Mouse (Mus musculus) embryonic facial prominence, embryonic 15.5 days (tissue): ENCODE measurements around the gene H3f3b. TPM values are rescaled to one million over a fixed set of nuclear protein-coding genes. Genes with fewer than 3 reads are reported as not detected.
"Not testable (repeated sequence)": the region's sequence is repeated elsewhere in the genome, so short reads cannot be mapped to it uniquely, and the experiment has no call there.

Experiments
- ATAC-seq: fragments of 200-750 bp; cut with Nextera tagmentation; 2 replicates; pipeline ENCODE4 v1.8.0; 2017; ENCODE audit warnings: low read depth, moderate TSS enrichment; ENCODE audit not compliant: insufficient number of reproducible peaks, low FRiP score, low TSS enrichment
- H3K27ac ChIP-seq: fragments of 300-500 bp; sonication (generic); replicated peaks from 2 replicates; pipeline ENCODE4 v1.5.1; 2015; ENCODE audit warnings: mild to moderate bottlenecking, inconsistent platforms
- H3K27me3 ChIP-seq: fragments of 300-500 bp; sonication (generic); 2 replicates; pipeline ENCODE4 v1.6.1; 2015; ENCODE audit warnings: inconsistent platforms
- H3K36me3 ChIP-seq: fragments of 300-500 bp; sonication (generic); 2 replicates; pipeline ENCODE4 v1.6.1; 2015; ENCODE audit warnings: mild to moderate bottlenecking, inconsistent platforms
- H3K4me1 ChIP-seq: fragments of 300-500 bp; sonication (generic); 2 replicates; pipeline ENCODE4 v1.6.1; 2015; ENCODE audit warnings: inconsistent platforms
- H3K4me2 ChIP-seq: fragments of 300-500 bp; sonication (generic); replicated peaks from 2 replicates; pipeline ENCODE4 v1.6.1; 2015; ENCODE audit warnings: mild to moderate bottlenecking, inconsistent platforms
- H3K4me3 ChIP-seq: fragments of 300-500 bp; sonication (generic); replicated peaks from 2 replicates; pipeline ENCODE4 v1.5.1; 2015; ENCODE audit warnings: mild to moderate bottlenecking, inconsistent platforms
- H3K9ac ChIP-seq: fragments of 300-500 bp; sonication (generic); 2 replicates; pipeline ENCODE4 v1.6.1; 2015; ENCODE audit warnings: inconsistent platforms
- H3K9me3 ChIP-seq: fragments of 300-500 bp; sonication (generic); replicated peaks from 2 replicates; pipeline ENCODE4 v1.6.1; 2016; ENCODE audit warnings: inconsistent platforms
- WGBS: fragments of 180-500 bp; shearing (Covaris S2); methylation state at CpG from one replicate; pipeline ENCODE4 v1.1.7; 2015; 5-methylcytosine and 5-hydroxymethylcytosine counted together
- polyA plus RNA-seq: library from polyadenylated mRNA; unstranded; fragments of >200 nt; fragmentation: Nextera tagmentation; extraction: Ambion mirVana; gene quantifications from 2 replicates; pipeline ENCODE4 v1.2.1, GENCODE M21; 2015

Gene H3f3b
- polyA plus RNA-seq, 1 experiment from 2014 or later: 1,738 TPM

GRCm38 (mm10) chr11:116029086-116029865, 1.5 kb upstream of the H3f3b start:
- Histone ChIP-seq H3K4me1 (peaks cover 18% of the 10 kb centered on the region), H3K27ac (peak overlapping the region; percentile 100), H3K27me3 (no peaks in the 10 kb centered on the region), H3K4me3 (peak overlapping the region; percentile 81), H3K9ac (peak overlapping the region; percentile 39; the same call in 1 of the 2 replicates), H3K36me3 (no peaks in the 10 kb centered on the region), H3K4me2 (peak overlapping the region; percentile 68), H3K9me3 (no peaks in the 10 kb centered on the region)
- ATAC-seq: no peak
- WGBS: 84% methylated on average over 6 of the region's 6 CpGs

GRCm38 (mm10) chr11:116028177-116028865, 559 bp upstream of the H3f3b start:
- no peaks in the 10 kb centered on the region for H3K36me3 ChIP-seq
- H3K4me1 ChIP-seq: peaks cover 18% of the 10 kb centered on the region
- 78% methylated on average over 9 of the region's 9 CpGs for WGBS

GRCm38 (mm10) chr11:116025056-116025845, 2.5 kb downstream of the H3f3b start:
- Histone ChIP-seq H3K4me3 (no peak overlapping the region), H3K27me3 (no peaks in the 10 kb centered on the region), H3K36me3 (peaks cover 14% of the 10 kb centered on the region), H3K4me1 (peaks cover 2% of the 10 kb centered on the region; the same call in 1 of the 2 replicates), H3K9me3 (no peaks in the 10 kb centered on the region), H3K27ac (peak overlapping the region; percentile 72), H3K4me2 (no peak overlapping the region), H3K9ac (no peak overlapping the region)
- no peak for ATAC-seq
- 88% methylated on average over 3 of the region's 3 CpGs for WGBS

More at GRCm38 (mm10) chr11:116028177-116028865, 559 bp upstream of the H3f3b start:
- Histone ChIP-seq H3K4me3 (no peak overlapping the region), H3K9ac (no peak overlapping the region), H3K27me3 (no peaks in the 10 kb centered on the region), H3K4me2 (no peak overlapping the region), H3K27ac (no peak overlapping the region), H3K9me3 (no peaks in the 10 kb centered on the region)
- ATAC-seq: no peak

DNA sequence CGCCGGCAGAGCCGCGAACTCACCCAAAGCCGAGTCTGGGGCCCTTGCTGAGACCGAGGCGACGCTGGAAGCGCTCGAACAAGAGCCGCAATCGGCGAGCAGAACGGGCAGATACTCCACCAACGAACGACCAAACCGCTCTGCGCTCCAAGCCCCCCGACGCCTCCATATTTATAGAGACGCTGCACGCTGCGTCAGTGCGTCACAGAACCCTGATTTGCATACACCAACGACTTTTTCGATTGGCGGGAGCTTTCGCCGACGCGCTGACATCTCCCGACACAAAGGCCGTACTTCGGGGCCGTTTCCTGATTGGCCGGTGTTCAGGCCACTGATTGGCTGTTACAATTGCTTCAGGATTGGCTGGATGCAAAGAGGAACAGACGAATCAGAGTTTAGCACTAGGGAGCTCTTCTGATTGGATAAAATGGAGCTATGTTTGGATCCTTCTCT, 3.4 kb downstream of the H3f3b start:
- peak; percentile 94 for ATAC-seq
- H3K27ac ChIP-seq: peak overlapping the region; percentile 100
- H3K9me3 ChIP-seq: no peaks in the 10 kb centered on the region
- 0 out of 2 replicates have a peak overlapping the region, but pooled peaks have one; percentile 45 for H3K4me2 ChIP-seq
- H3K4me1 ChIP-seq: peaks cover 2% of the 10 kb centered on the region; the same call in 1 of the 2 replicates
- H3K27me3 ChIP-seq: no peaks in the 10 kb centered on the region
- H3K4me3 ChIP-seq: peak overlapping the region; percentile 95
- H3K36me3 ChIP-seq: peaks cover 17% of the 10 kb centered on the region
- under 1% methylated on average over 37 of the region's 37 CpGs for WGBS
- H3K9ac ChIP-seq: peak overlapping the region; percentile 100

GRCm38 (mm10) chr11:116023771-116024355, 3.9 kb downstream of the H3f3b start:
- Histone ChIP-seq H3K9me3 (no peaks in the 10 kb centered on the region), H3K4me2 (peak overlapping the region; percentile 45), H3K27me3 (no peaks in the 10 kb centered on the region), H3K27ac (peak overlapping the region; percentile 100), H3K36me3 (peaks cover 17% of the 10 kb centered on the region), H3K9ac (peak overlapping the region; percentile 100), H3K4me3 (peak overlapping the region; percentile 95), H3K4me1 (peaks cover 2% of the 10 kb centered on the region; the same call in 1 of the 2 replicates)
- peak; percentile 66; the same call in 1 of the 2 replicates for ATAC-seq
- WGBS: 1% methylated on average over 57 of the region's 57 CpGs

- not testable (repeated sequence) for H3K9me3 ChIP-seq, H3K27me3 ChIP-seq, H3K4me1 ChIP-seq, ATAC-seq
- Histone ChIP-seq H3K4me3 (peak overlapping the region; percentile 95), H3K9ac (peak overlapping the region; percentile 100), H3K4me2 (peak overlapping the region; percentile 45), H3K36me3 (peaks cover 17% of the 10 kb centered on the region), H3K27ac (peak overlapping the region; percentile 100)
- 4% methylated on average over 18 of the region's 18 CpGs for WGBS
Observed at GRCm38 (mm10) chr11:116023074-116023770, 4.5 kb downstream of the H3f3b start.

GRCm38 (mm10) chr11:116022256-116022780, 5.4 kb downstream of the H3f3b start:
- Histone ChIP-seq H3K27me3 (no peaks in the 10 kb centered on the region), H3K4me3 (peak overlapping the region; percentile 35), H3K4me2 (peak overlapping the region; percentile 54), H3K9ac (0 out of 2 replicates have a peak overlapping the region, but pooled peaks have one; percentile 13), H3K36me3 (peaks cover 17% of the 10 kb centered on the region), H3K4me1 (peaks cover 2% of the 10 kb centered on the region; the same call in 1 of the 2 replicates), H3K27ac (no peak overlapping the region), H3K9me3 (no peaks in the 10 kb centered on the region)
- 48% methylated on average over 4 of the region's 4 CpGs for WGBS
- ATAC-seq: no peak

DNA sequence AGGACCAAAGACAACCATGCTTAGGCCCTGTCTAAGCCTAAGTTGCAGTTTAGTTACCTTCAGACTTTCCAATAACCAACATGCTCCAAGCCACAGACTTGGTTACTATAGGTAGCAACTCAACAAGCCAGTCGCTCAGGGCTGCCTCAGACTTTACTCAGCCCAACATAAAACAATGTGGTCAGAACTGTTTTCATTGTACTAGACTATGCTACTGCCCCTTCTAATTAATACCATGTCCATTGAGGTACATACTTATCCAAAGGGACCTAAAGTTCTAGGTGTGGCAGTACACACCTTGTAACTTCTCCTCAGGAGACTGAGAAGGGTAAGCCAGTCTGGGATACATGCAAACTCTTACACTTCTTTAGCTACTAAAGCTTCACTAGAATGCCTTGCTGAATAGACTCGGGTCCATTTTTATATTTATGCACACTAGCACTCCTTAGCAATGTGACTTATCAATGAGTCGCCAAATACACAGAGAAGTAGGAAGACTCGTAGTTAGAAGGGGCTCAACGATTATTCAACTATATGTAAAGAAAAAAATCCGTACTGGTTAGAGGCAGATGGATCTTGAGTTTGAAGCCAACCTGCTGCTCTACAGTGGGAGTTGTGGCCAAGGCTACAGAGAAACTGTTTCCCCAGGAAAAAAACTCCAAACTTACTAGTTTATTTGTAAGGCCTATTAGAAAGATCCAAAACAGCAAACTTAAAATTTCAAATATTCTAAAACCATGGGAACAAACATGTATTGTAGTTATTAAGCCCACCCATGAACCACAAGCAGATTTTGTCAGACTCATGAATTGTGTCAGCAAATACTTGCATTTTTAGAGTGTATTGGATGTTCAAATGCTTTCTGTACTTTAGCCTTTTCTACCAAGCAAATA, 6.2 kb downstream of the H3f3b start:
- 71% methylated on average over 6 of the region's 6 CpGs for WGBS
- H3K27me3 ChIP-seq: no peaks in the 10 kb centered on the region
- H3K9ac ChIP-seq: no peak overlapping the region
- peak overlapping the region; percentile 54 for H3K4me2 ChIP-seq
- no peak for ATAC-seq
- peak overlapping the region; percentile 39; the same call in 1 of the 2 replicates for H3K27ac ChIP-seq
- peaks cover 2% of the 10 kb centered on the region; the same call in 1 of the 2 replicates for H3K4me1 ChIP-seq
- peak overlapping the region; percentile 11 for H3K4me3 ChIP-seq
- no peaks in the 10 kb centered on the region for H3K9me3 ChIP-seq
- peaks cover 17% of the 10 kb centered on the region for H3K36me3 ChIP-seq

DNA sequence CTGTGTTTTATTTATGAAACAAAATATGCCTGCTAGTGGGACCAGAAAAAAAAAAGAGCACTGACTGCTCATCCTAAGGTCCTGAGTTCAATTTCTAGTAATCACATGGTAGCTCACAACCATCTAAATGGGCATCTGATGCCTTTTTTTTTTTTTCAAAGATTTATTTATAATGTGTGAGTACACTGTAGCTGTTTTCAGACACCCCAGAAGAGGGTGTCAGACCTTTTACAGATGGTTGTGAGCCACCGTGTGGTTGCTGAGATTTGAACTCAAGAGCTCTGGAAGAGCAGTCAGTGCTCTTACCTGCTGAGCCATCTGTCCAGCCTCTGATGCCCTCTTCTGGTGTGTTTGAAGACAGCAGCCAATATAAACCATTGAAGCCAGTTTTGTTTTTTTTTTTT, 7.2 kb downstream of the H3f3b start:
- Histone ChIP-seq H3K4me1 (peaks cover 2% of the 10 kb centered on the region; the same call in 1 of the 2 replicates), H3K9ac (no peak overlapping the region), H3K4me2 (no peak overlapping the region), H3K9me3 (no peaks in the 10 kb centered on the region), H3K27ac (0 out of 2 replicates have a peak overlapping the region, but pooled peaks have one; percentile 63), H3K27me3 (no peaks in the 10 kb centered on the region), H3K36me3 (peaks cover 17% of the 10 kb centered on the region), H3K4me3 (no peak overlapping the region)
- ATAC-seq: no peak
- WGBS: 50% methylated on average over 1 of the region's 1 CpGs
